Mouse (Mus musculus) liver, embryonic 14.5 days (tissue): ENCODE data around the gene March1.

Source experiments
- CTCF ChIP-seq: IDR thresholded peaks from 2 replicates; pipeline ENCODE4 v1.5.1; 2016; ENCODE audit warnings: antibody characterized with exemption, low read depth, control low read depth
- EP300 ChIP-seq: IDR thresholded peaks from 2 replicates; pipeline ENCODE4 v1.6.1; 2016; ENCODE audit warnings: antibody characterized with exemption, low read depth

DNA sequence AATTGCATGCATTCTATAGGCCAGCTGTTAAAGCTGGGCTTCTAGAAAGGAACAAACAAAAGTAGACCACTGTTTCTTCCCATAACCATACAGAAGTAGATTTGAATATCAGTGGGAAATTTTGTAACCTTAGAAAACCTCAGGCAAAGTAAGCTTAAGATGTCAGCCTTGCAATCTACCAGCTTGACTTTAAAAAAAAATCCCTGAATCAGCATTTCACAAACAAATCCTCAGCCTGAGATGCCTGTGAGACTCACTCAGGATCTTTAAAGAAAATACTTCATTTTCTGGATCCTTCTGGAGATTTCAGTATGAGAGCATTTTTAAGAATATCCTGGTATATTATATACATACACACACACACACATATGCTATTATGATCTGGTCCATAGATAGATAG is 780.1 kb downstream of the March1 start:
- TF ChIP-seq CTCF, result no peak
- no peak for TF ChIP-seq EP300
